Mouse (Mus musculus): ENCODE data around the gene Dnaja1.

DNA sequence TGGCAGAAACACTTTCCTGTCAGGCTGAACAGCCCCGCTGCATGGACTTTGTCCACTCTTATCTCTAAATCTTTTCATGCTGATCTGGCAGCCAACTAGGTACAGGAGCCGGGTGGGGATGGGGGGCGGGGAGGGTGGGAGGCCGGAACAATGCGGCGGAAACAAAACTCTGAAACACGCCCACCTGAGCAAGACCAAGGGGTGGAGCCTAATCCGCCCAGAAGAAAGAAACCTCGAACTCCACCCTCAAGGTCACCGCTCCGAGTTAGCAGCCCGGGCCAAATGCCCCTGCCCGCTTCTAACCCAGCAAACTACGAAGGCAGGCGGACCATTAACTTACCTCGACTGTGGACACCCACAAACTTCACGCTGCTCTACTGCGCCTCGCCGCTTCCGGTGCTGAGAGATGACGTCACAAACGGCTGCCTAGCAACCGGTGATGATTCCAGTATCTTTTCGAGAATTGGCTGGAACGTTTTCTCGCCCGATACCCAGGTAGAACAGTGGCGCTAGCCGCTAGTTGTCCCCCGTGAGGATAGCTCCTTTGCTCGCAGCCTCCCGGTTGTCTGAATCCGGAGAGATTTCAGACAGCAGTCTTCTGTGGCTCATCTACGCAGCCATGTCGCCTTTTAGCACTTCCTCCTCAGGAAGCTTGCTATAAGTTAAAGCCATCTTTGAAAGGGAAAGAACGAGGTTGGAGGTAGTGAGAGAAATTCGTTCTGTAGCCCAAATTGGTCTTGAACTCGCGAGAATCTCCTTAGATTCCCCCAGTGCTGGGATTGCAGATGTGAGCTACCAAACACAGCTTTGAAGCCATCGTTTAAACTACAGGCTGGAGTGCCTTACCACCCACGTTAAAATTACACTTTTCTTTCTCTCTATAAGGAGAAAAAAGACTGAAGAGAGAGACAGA, 18.9 kb upstream of the Dnaja1 start, which contains the start of gene Aptx:
- TF ChIP-seq POLR2A (IDR thresholded peaks at IDR 0.05; ENCODE audit: low read depth, low read length) (peak; percentile 81), CTCF (IDR thresholded peaks at IDR 0.05; ENCODE audit: borderline replicate concordance, insufficient read depth, low read length) (no peak)

Data from embryonic fibroblast, embryonic 13.5 days (primary cell).